8 mouse cellular contexts compared by ENCODE assay signal in the genomic region with DNA sequence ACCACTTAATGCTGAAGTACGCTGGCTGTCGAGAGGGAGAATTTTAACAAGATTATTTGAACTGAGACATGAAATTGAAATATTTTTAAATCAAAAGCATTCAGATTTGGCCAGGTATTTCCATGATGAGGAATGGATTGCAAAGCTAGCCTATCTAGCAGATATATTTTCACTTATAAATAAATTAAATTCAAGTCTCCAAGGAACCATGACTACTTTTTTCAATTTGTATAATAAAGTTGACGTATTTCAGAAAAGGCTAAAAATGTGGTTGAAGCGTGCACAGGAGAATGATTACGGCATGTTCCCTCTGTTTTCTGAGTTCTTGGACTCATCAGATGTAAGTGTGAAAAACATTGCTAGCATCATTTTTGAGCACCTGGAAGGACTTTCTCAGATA. TPM values are rescaled to one million over a fixed set of nuclear protein-coding genes. Genes with fewer than 3 reads are reported as not detected.
DNase-seq lines count a peak whose midpoint lies in the region; ATAC-seq and TF ChIP-seq lines count a peak whose summit lies in the region.

A gene (plus strand): TSS at position 301 of the 400 bp plus-strand sequence.

- WGBS in kidney, postnatal 0 days, result 96% methylated on average over 5 of the region's 5 CpGs
- WGBS in forebrain, embryonic 16.5 days, result 97% methylated on average over 5 of the region's 5 CpGs
- 93% methylated on average over 5 of the region's 5 CpGs for WGBS in midbrain, embryonic 12.5 days

- no peak within 1 kb of the TSS for H3K9ac ChIP-seq in kidney, postnatal 0 days (ENCODE audit: low read depth, low read length)
- no peak within 1 kb of the TSS for H3K9ac ChIP-seq in forebrain, embryonic 16.5 days (replicated peaks; ENCODE audit: low read depth, low read length)
- H3K9ac ChIP-seq in midbrain, embryonic 12.5 days (replicated peaks), result no peak within 1 kb of the TSS

- DNase-seq in kidney, postnatal 0 days (ENCODE audit: low spot score), result no peak
- no peak for DNase-seq in kidney, postnatal 36 days
- DNase-seq in adrenal gland, postnatal 36 days, result no peak
- no peak for DNase-seq in layer of hippocampus, postnatal 10 days (ENCODE audit: low spot score in 2 of 2)
- no peak for DNase-seq in gastrocnemius, adult 18-20 months (ENCODE audit: low spot score)

- H3K27me3 ChIP-seq in kidney, postnatal 0 days (ENCODE audit: insufficient read depth, low read length), result no peaks in the 10 kb centered on the region
- H3K27me3 ChIP-seq in forebrain, embryonic 16.5 days (replicated peaks; ENCODE audit: control insufficient read depth, insufficient read depth, low read length), result no peaks in the 10 kb centered on the region
- H3K27me3 ChIP-seq in midbrain, embryonic 12.5 days, result no peaks in the 10 kb centered on the region

- H3K9me3 ChIP-seq in kidney, postnatal 0 days (replicated peaks; ENCODE audit: low read length), result no peaks in the 10 kb centered on the region
- H3K9me3 ChIP-seq in forebrain, embryonic 16.5 days (ENCODE audit: control insufficient read depth, low read length), result no peaks in the 10 kb centered on the region
- H3K9me3 ChIP-seq in midbrain, embryonic 12.5 days, result no peaks in the 10 kb centered on the region

- ATAC-seq in kidney, postnatal 0 days (replicated peaks; ENCODE audit: low FRiP score, low read depth), result no peak
- ATAC-seq in forebrain, embryonic 16.5 days, result no peak
- ATAC-seq in midbrain, embryonic 12.5 days (ENCODE audit: low FRiP score, low read depth), result no peak
- ATAC-seq in monocyte, adult 5-6 weeks (replicated peaks; ENCODE audit: insufficient number of reproducible peaks, low FRiP score, low TSS enrichment, poor library complexity, severe bottlenecking), result no peak

- no peak within 1 kb of the TSS for H3K27ac ChIP-seq in kidney, postnatal 0 days
- H3K27ac ChIP-seq in forebrain, embryonic 16.5 days (ENCODE audit: low read length), result no peak within 1 kb of the TSS
- H3K27ac ChIP-seq in midbrain, embryonic 12.5 days (replicated peaks), result no peak within 1 kb of the TSS

- TF ChIP-seq CTCF in kidney, postnatal 0 days (IDR thresholded peaks at IDR 0.05; ENCODE audit: low read depth), result no peak

- H3K4me1 ChIP-seq in kidney, postnatal 0 days (replicated peaks; ENCODE audit: insufficient read depth, low read length), result no peaks in the 10 kb centered on the region
- H3K4me1 ChIP-seq in forebrain, embryonic 16.5 days (replicated peaks; ENCODE audit: control insufficient read depth, insufficient read depth, low read length), result peaks cover 10% of the 10 kb centered on the region
- H3K4me1 ChIP-seq in midbrain, embryonic 12.5 days, result peaks cover 13% of the 10 kb centered on the region; the same call in 1 of the 2 replicates

- H3K4me3 ChIP-seq in kidney, postnatal 0 days (replicated peaks; ENCODE audit: low read depth, low read length), result no peak within 1 kb of the TSS
- H3K4me3 ChIP-seq in forebrain, embryonic 16.5 days (replicated peaks; ENCODE audit: low read length), result no peak within 1 kb of the TSS
- no peak within 1 kb of the TSS for H3K4me3 ChIP-seq in midbrain, embryonic 12.5 days

- no peak within 1 kb of the TSS for H3K4me2 ChIP-seq in kidney, postnatal 0 days (ENCODE audit: low read length)
- H3K4me2 ChIP-seq in forebrain, embryonic 16.5 days (ENCODE audit: low read length), result no peak within 1 kb of the TSS
- H3K4me2 ChIP-seq in midbrain, embryonic 12.5 days (replicated peaks), result no peak within 1 kb of the TSS

- H3K36me3 ChIP-seq in kidney, postnatal 0 days (ENCODE audit: insufficient read depth, low read length), result no peaks in the 10 kb centered on the region
- peaks cover 2% of the 10 kb centered on the region; the same call in 1 of the 2 replicates for H3K36me3 ChIP-seq in forebrain, embryonic 16.5 days (ENCODE audit: control insufficient read depth, insufficient read depth)
- H3K36me3 ChIP-seq in midbrain, embryonic 12.5 days, result peaks cover 7% of the 10 kb centered on the region

RNA-seq across cellular contexts. Expression of the gene that starts here (rescaled TPM):
- polyA plus RNA-seq in kidney, postnatal 0 days (2015; fragmentation: Nextera tagmentation; extraction: Ambion mirVana), result 33.2 and 33.7 TPM in 2 replicates
- 10 to 100 TPM; 14.8 to 22.8 TPM for total RNA-seq in adrenal gland, postnatal 36 days (2021)
- polyA plus RNA-seq in forebrain, embryonic 16.5 days (2015; fragmentation: Nextera tagmentation; extraction: Ambion mirVana), result 12.6 and 14.6 TPM in 2 replicates
- 16.8 and 18.0 TPM in 2 replicates for polyA plus RNA-seq in midbrain, embryonic 12.5 days (2016; fragmentation: Nextera tagmentation; extraction: Ambion mirVana)
- 9.9 to 15.1 TPM (median 12.5 TPM) in 3 replicates for total RNA-seq in monocyte, adult 5-6 weeks (2017)
- 1 to 10 TPM; 3.0 to 3.7 TPM for total RNA-seq in layer of hippocampus, postnatal 10 days (2021)
- total RNA-seq in gastrocnemius, adult 18-20 months (2021), result under 1 TPM; 0.62 to 0.90 TPM
